Mouse (Mus musculus): ENCODE results near the gene Gm11634. TPM values are rescaled to one million over a fixed set of nuclear protein-coding genes. Genes with fewer than 3 reads are reported as not detected.

Gene Gm11634
- polyA plus RNA-seq, 1 experiment from 2014 or later = not detected

DNA sequence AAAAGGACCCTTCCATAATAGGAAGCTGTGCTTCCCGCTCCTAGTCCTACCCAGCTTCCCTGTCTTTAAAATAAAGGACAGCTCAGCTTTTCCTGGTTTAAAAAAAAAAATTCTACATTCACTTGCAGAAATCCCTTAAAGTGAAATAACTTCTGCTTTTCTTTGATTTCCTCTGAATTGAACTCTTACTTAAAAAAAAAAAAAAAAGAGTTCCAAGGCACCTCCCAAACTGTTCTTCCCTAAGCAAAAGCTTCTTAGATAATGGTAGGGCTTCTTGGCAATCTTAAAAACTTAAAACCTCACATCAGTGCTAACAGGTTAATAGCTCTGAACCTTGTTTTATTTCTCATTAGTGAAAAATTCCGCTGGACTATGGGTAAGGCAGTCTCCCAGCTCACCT lies 15.9 kb downstream of the Gm11634 start:
- Histone ChIP-seq H3K4me1 (ENCODE audit: control insufficient read depth, insufficient read depth, low read depth, low read length) (no peaks in the 10 kb centered on the region), H3K9me3 (ENCODE audit: control insufficient read depth, low read length) (no peaks in the 10 kb centered on the region), H3K4me3 (ENCODE audit: low read length) (no peak overlapping the region), H3K36me3 (ENCODE audit: control insufficient read depth, insufficient read depth, low read length) (peaks cover 14% of the 10 kb centered on the region), H3K27ac (ENCODE audit: low read depth, low read length) (no peak overlapping the region), H3K9ac (ENCODE audit: low read depth, low read length) (no peak overlapping the region), H3K4me2 (ENCODE audit: low read length) (no peak overlapping the region), H3K27me3 (replicated peaks; ENCODE audit: control insufficient read depth, insufficient read depth, low read length) (no peaks in the 10 kb centered on the region)
- no peak for ATAC-seq
- 88% methylated on average over 2 of the region's 2 CpGs for WGBS

DNA sequence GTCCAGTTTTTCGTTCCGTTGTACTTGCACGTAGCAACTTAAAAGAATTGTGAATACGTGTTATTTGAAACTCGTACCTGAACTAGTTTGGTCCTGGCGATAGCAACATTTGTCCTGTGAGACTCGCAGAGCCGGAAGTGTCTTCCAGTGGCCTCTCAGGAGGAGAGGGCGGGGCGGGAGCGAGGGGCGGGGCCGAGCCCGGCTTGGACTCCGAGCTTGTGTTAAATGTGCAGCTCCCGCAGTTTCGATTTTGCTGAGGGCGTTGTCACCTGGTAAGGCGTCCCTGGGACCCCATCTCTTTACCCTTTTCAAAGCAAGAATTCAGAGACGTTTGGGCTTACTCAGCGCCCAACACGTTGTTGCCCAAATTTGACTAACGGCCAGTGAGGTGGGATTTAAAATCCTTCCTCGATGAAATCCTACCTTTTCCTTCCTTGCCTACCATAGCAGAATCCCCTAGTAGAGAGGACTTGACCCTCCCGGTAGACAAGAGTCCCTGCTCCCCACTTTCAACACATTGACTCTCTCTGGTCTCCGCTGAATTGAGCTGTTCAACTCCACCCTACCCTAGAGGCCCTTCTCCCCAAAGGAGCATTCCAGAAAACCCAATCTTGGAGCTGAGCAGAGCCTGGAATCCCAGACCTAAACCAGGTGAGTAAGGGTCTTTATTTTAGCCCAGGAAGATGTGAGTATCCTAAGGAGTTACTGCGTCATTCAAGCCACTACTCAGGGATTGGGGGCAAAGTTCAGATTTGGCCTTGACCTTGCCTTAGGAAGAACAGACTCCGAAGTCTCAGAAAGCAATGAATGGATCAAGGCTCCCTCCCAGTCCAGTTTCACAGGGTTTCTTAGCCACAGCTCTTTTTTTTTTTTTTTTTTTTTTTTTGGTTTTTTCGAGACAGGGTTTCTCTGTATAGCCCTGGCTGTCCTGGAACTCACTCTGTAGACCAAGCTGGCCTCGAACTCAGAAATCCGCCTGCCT lies 16.7 kb downstream of the Gm11634 start, which contains the start of gene Tmem106a:
Gene Tmem106a, plus strand, starts transcription at position 189 of the 982 bp plus-strand sequence.
- Histone ChIP-seq H3K36me3 (ENCODE audit: control insufficient read depth, insufficient read depth, low read length) (peaks cover 22% of the 10 kb centered on the region), H3K4me2 (ENCODE audit: low read length) (peak within 1 kb of the TSS; percentile 57), H3K9me3 (ENCODE audit: control insufficient read depth, low read length) (no peaks in the 10 kb centered on the region), H3K27ac (ENCODE audit: low read depth, low read length) (no peak within 1 kb of the TSS), H3K27me3 (replicated peaks; ENCODE audit: control insufficient read depth, insufficient read depth, low read length) (no peaks in the 10 kb centered on the region), H3K4me1 (ENCODE audit: control insufficient read depth, insufficient read depth, low read depth, low read length) (no peaks in the 10 kb centered on the region), H3K4me3 (ENCODE audit: low read length) (peak within 1 kb of the TSS; percentile 35), H3K9ac (ENCODE audit: low read depth, low read length) (peak within 1 kb of the TSS; percentile 46)
- 20% methylated on average over 30 of the region's 31 CpGs for WGBS
- ATAC-seq = no peak

DNA sequence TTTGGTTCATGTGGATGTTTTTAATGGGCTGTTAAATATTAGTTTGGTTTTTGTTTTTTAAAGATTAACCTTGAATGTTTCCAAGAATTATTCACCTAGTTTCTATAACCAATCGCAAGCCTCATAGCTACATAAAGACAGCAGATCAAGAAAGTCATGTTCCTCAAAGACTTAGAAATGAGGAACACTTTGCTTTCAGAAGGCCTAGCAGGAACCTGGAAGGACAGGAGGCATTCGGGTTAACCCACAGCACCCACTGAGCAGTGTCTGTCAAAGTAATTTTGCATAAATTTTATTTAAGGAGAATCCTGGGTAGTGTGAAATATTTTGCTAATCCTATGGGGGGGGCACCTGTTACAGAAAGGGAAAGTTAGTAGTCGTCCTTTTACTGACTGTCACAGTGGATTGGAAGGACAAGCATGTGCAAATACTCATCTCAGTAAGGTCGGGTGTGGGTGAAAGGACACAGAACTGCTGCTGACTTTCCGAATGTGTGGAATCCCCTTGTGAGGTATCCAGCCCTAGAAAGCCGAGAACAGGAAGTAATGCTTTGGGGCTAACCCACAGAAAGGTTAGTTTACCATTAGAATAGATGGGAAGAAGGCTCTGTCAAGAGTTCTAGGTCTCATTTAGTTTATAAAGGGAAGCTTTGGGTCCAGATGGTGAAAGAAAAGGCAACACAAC lies 17.8 kb downstream of the Gm11634 start:
- Histone ChIP-seq H3K27me3 (replicated peaks; ENCODE audit: control insufficient read depth, insufficient read depth, low read length) (no peaks in the 10 kb centered on the region), H3K36me3 (ENCODE audit: control insufficient read depth, insufficient read depth, low read length) (peaks cover 27% of the 10 kb centered on the region), H3K4me3 (ENCODE audit: low read length) (no peak overlapping the region), H3K27ac (ENCODE audit: low read depth, low read length) (no peak overlapping the region), H3K9ac (ENCODE audit: low read depth, low read length) (no peak overlapping the region), H3K4me2 (ENCODE audit: low read length) (no peak overlapping the region), H3K9me3 (ENCODE audit: control insufficient read depth, low read length) (no peaks in the 10 kb centered on the region), H3K4me1 (ENCODE audit: control insufficient read depth, insufficient read depth, low read depth, low read length) (no peaks in the 10 kb centered on the region)
- WGBS = 71% methylated on average over 6 of the region's 6 CpGs
- no peak for ATAC-seq

DNA sequence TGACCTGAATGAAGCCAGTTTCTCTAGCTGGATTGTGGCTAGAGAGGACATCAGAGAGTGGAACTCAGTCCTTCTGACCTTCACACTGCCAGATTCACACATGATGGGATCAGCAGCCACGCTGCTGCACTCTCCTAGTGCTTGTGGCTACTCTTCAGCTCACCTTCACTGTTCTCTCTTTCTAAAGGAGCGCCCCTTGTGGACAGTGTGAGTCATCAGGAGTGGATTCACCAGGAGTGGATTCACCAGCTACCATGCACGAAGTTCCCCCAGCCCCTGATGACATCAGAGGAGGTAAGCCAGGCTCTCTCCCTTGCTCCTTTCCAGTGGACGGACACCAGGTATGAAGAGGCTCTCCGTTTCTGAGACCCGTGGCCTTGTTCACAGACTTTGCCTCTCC lies 22.9 kb downstream of the Gm11634 start:
- no peaks in the 10 kb centered on the region for H3K4me1 ChIP-seq (ENCODE audit: control insufficient read depth, insufficient read depth, low read depth, low read length)
- no peak overlapping the region for H3K27ac ChIP-seq (ENCODE audit: low read depth, low read length)
- no peaks in the 10 kb centered on the region for H3K9me3 ChIP-seq (ENCODE audit: control insufficient read depth, low read length)
- no peaks in the 10 kb centered on the region for H3K27me3 ChIP-seq (replicated peaks; ENCODE audit: control insufficient read depth, insufficient read depth, low read length)
- ATAC-seq = no peak
- H3K9ac ChIP-seq (ENCODE audit: low read depth, low read length) = no peak overlapping the region
- H3K4me3 ChIP-seq (ENCODE audit: low read length) = no peak overlapping the region
- 84% methylated on average over 6 of the region's 6 CpGs for WGBS
- peaks cover 68% of the 10 kb centered on the region for H3K36me3 ChIP-seq (ENCODE audit: control insufficient read depth, insufficient read depth, low read length)
- H3K4me2 ChIP-seq (ENCODE audit: low read length) = no peak overlapping the region

DNA sequence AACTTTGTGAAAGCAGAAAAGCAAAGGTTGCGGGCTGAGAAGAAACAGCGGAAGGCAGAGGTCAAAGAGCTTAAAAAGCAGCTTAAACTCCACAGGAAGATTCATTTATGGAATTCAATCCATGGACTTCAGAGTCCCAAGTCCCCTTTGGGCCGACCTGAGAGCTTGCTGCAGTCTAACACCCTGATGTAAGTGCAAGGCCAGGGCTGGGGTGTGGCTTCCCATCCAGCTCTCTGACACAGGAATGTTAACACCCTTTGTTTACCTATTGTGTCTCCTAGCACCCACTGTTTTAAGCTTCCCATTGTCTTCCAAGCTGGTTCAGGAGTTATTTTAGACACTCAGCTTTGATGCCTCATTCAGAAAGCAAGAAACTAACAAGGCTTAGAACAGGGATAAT lies 30.6 kb downstream of the Gm11634 start:
- H3K9ac ChIP-seq (ENCODE audit: low read depth, low read length) = no peak overlapping the region
- no peak for ATAC-seq
- H3K4me3 ChIP-seq (ENCODE audit: low read length) = no peak overlapping the region

DNA sequence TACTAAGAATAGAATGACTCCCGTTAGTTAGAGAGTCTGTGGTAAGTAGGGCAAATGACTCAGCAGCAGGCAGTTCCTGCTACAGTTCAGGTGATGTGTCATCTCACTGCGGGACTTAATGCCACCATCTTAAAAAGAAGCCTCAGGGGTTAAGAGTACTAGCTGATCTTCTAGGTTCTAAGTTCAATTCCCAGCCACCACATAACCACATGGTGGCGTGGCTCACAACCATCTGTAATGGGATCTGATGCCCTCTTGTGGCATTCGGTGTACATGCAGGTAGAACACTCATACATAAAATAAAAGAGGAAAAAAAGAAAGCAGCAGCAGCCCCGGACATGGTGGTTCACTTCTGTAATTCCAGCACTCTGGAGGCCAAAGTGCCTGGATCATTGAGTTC lies 36.7 kb downstream of the Gm11634 start:
- no peak overlapping the region for H3K27ac ChIP-seq (ENCODE audit: low read depth, low read length)
- no peak overlapping the region for H3K4me2 ChIP-seq (ENCODE audit: low read length)
- no peaks in the 10 kb centered on the region for H3K4me1 ChIP-seq (ENCODE audit: control insufficient read depth, insufficient read depth, low read depth, low read length)
- no peaks in the 10 kb centered on the region for H3K27me3 ChIP-seq (replicated peaks; ENCODE audit: control insufficient read depth, insufficient read depth, low read length)
- 40% methylated on average over 5 of the region's 5 CpGs for WGBS
- H3K4me3 ChIP-seq (ENCODE audit: low read length) = no peak overlapping the region
- H3K9ac ChIP-seq (ENCODE audit: low read depth, low read length) = no peak overlapping the region
- ATAC-seq = no peak
- H3K36me3 ChIP-seq (ENCODE audit: control insufficient read depth, insufficient read depth, low read length) = peaks cover 39% of the 10 kb centered on the region
- H3K9me3 ChIP-seq (ENCODE audit: control insufficient read depth, low read length) = no peaks in the 10 kb centered on the region

More for the DNA sequence above, 30.6 kb downstream of the Gm11634 start:
- H3K9me3 ChIP-seq (ENCODE audit: control insufficient read depth, low read length) = no peaks in the 10 kb centered on the region
- H3K4me1 ChIP-seq (ENCODE audit: control insufficient read depth, insufficient read depth, low read depth, low read length) = no peaks in the 10 kb centered on the region
- H3K4me2 ChIP-seq (ENCODE audit: low read length) = no peak overlapping the region
- WGBS = 88% methylated on average over 3 of the region's 3 CpGs
- peaks cover 62% of the 10 kb centered on the region for H3K36me3 ChIP-seq (ENCODE audit: control insufficient read depth, insufficient read depth, low read length)
- H3K27ac ChIP-seq (ENCODE audit: low read depth, low read length) = no peak overlapping the region
- H3K27me3 ChIP-seq (replicated peaks; ENCODE audit: control insufficient read depth, insufficient read depth, low read length) = no peaks in the 10 kb centered on the region

DNA sequence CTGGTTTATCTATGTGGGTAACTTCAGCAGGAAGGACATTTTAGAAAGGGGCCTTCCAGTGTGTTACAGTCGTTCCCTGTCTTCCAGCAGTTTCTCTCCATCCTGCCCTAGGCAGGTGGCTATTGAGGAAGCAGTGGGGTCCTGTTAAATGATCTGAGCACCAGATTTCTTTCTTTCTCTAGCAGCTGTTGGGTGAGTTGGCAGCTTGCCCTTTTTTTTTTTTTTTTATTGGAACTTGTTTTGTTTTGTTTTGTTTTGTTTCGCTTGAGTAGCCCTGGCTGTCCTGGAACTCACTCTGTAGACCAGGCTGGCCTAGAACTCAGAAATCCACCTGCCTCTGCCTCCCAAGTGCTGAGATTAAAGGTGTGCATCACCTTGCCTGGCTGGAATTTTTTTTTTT lies 42.1 kb downstream of the Gm11634 start:
- no peak overlapping the region for H3K9ac ChIP-seq (ENCODE audit: low read depth, low read length)
- H3K9me3 ChIP-seq (ENCODE audit: control insufficient read depth, low read length) = no peaks in the 10 kb centered on the region
- peaks cover 16% of the 10 kb centered on the region for H3K4me1 ChIP-seq (ENCODE audit: control insufficient read depth, insufficient read depth, low read depth, low read length)
- H3K36me3 ChIP-seq (ENCODE audit: control insufficient read depth, insufficient read depth, low read length) = peaks cover 17% of the 10 kb centered on the region
- H3K4me3 ChIP-seq (ENCODE audit: low read length) = no peak overlapping the region
- H3K4me2 ChIP-seq (ENCODE audit: low read length) = no peak overlapping the region
- no peak overlapping the region for H3K27ac ChIP-seq (ENCODE audit: low read depth, low read length)
- H3K27me3 ChIP-seq (replicated peaks; ENCODE audit: control insufficient read depth, insufficient read depth, low read length) = no peaks in the 10 kb centered on the region
- 49% methylated on average over 2 of the region's 2 CpGs for WGBS
- ATAC-seq = no peak

DNA sequence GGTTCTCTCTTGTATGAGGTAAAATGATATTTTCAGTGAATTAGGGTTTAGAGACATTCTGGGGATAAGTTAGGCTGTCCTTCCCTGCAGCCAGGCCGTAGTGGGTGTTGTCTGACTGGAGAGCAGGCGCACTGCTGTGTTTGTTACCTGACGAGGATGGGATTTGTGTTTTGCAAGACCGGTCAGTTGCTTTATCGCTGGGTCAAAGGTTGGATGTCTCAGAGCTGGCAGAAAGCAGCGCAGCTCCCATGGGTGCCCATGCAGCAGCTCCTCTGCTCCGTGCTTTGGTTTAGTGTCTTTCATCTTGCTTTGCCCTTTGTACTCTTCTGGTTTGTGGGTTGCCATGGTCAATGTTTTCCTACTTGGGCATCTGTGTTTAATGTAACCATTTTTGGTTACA lies 42.5 kb downstream of the Gm11634 start:
- no peaks in the 10 kb centered on the region for H3K27me3 ChIP-seq (replicated peaks; ENCODE audit: control insufficient read depth, insufficient read depth, low read length)
- 95% methylated on average over 7 of the region's 7 CpGs for WGBS
- peaks cover 16% of the 10 kb centered on the region for H3K36me3 ChIP-seq (ENCODE audit: control insufficient read depth, insufficient read depth, low read length)
- no peak for ATAC-seq
- H3K4me3 ChIP-seq (ENCODE audit: low read length) = no peak overlapping the region
- no peak overlapping the region for H3K4me2 ChIP-seq (ENCODE audit: low read length)
- no peak overlapping the region for H3K27ac ChIP-seq (ENCODE audit: low read depth, low read length)
- no peak overlapping the region for H3K9ac ChIP-seq (ENCODE audit: low read depth, low read length)
- peaks cover 16% of the 10 kb centered on the region for H3K4me1 ChIP-seq (ENCODE audit: control insufficient read depth, insufficient read depth, low read depth, low read length)
- H3K9me3 ChIP-seq (ENCODE audit: control insufficient read depth, low read length) = no peaks in the 10 kb centered on the region

DNA sequence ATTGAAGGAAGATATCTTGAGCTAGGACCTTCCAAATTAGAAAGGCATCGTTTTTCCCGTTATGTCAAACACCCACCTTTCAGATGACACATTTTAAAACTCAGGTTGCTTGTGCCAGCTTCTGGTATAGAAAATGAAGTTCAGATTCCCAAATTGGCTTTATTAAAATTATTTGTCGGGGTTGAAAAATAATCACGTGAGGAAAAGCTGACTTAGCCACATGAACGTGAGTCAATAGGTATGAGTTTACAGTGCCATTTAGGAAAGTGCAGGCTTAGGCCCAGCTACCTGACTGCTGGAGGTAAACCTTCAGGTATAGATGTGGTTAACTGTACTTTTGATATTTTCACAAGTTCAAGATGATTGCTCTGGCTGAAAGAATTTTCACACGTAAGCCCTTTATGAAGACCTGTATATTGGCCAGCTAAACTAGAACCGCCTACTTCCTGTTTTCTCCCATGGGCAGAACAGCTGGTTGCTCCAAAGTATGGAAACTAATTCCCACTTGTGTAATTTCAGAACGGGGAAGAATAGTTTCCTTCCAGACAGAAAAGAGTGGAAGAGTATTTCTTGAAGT lies 45.6 kb downstream of the Gm11634 start:
- H3K4me1 ChIP-seq (ENCODE audit: control insufficient read depth, insufficient read depth, low read depth, low read length) = peaks cover 20% of the 10 kb centered on the region
- peak overlapping the region; percentile 79 for H3K4me2 ChIP-seq (ENCODE audit: low read length)
- peak overlapping the region; percentile 98 for H3K27ac ChIP-seq (ENCODE audit: low read depth, low read length)
- H3K9me3 ChIP-seq (ENCODE audit: control insufficient read depth, low read length) = no peaks in the 10 kb centered on the region
- H3K9ac ChIP-seq (ENCODE audit: low read depth, low read length) = peak overlapping the region; percentile 85
- no peak for ATAC-seq
- 20% methylated on average over 8 of the region's 8 CpGs for WGBS
- peak overlapping the region; percentile 83 for H3K4me3 ChIP-seq (ENCODE audit: low read length)
- no peaks in the 10 kb centered on the region for H3K27me3 ChIP-seq (replicated peaks; ENCODE audit: control insufficient read depth, insufficient read depth, low read length)
- H3K36me3 ChIP-seq (ENCODE audit: control insufficient read depth, insufficient read depth, low read length) = no peaks in the 10 kb centered on the region; the same call in 1 of the 2 replicates
